Comparison of ENCODE assay signal across 12 mouse cellular contexts in the genomic region with DNA sequence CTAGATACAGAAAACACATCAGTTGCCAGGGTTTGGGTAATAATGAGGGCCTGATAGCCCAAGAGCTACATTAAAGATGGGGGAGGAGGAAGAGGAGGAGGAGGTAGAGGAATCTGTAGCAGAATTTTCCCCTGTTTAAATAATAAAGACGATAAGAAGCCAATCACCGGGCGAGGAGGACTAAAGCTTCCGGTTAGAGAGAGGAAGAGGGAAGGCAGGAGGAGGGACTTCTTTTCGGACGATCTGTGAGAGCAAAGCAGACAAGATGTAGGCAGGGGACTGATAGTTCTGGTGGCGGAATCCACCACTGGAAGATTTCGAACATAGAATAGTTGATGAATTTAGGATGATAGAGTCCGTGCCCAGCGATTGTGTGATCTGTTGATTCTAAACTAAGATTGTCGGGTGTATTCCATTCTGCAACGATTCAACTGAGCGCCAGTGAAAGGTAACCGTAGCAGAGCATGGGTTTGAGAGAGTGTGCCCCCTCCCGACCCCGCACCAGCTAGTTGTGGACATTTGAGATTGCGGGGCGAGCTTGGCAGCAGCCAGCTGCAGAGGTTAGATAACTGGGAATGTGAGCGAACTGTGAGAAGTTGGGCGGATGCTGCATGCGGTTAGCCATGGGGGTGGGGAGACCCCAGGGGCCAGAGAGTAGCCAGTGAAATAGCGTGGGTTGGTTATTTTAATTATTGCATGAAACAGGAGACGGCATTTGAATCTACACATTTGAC. TPM values are rescaled to one million over a fixed set of nuclear protein-coding genes. Genes with fewer than 3 reads are reported as not detected.
DNase-seq lines count a peak whose midpoint lies in the region; ATAC-seq and TF ChIP-seq lines count a peak whose summit lies in the region.
"Had no signal": no experiment of that assay in that cellular context is flagged by ENCODE, and none has a peak within 500 bp of the region (broad histone marks: within the 10 kb centered on the region; RNA-seq: fewer than 3 reads in every experiment).

No protein-coding gene starts in this region.

- 51% methylated on average over 23 of the region's 23 CpGs for WGBS in heart, adult 2 months
- WGBS in liver, embryonic 13.5 days (ENCODE audit: insufficient replicate concordance), result 36% methylated on average over 23 of the region's 23 CpGs

- DNase-seq in heart, adult 2 months, result no peak
- no peak for DNase-seq in heart, adult 9 months (ENCODE audit: low spot score in 2 of 2)
- DNase-seq in testis, postnatal 10 days (ENCODE audit: low spot score), result no peak
- peak; percentile 74 for DNase-seq in liver, embryonic 13.5 days
- DNase-seq in yolk sac, embryonic 10.5 days (ENCODE audit: low spot score), result peak; percentile 36
- no peak for DNase-seq in thymus, adult 18-20 months
- no peak for DNase-seq in right cerebral cortex, postnatal 36 days (ENCODE audit: low spot score in 2 of 2)
- DNase-seq: cerebellum, adult 8-10 months; gastrocnemius, postnatal 36 days; layer of hippocampus, postnatal 36 days had no signal

- intact Hi-C loops in heart, adult 2 months (cut with DNase I), result no loop called here

- no peaks in the 10 kb centered on the region for H3K27me3 ChIP-seq in heart, adult 2 months (ENCODE audit: control insufficient read depth, insufficient read depth, low read length)
- no peaks in the 10 kb centered on the region for H3K27me3 ChIP-seq in testis, adult 2 months (ENCODE audit: control insufficient read depth, insufficient read depth, low read length)
- H3K27me3 ChIP-seq in liver, embryonic 13.5 days, result no peaks in the 10 kb centered on the region
- H3K27me3 ChIP-seq: CH12.LX had no signal

- peak; percentile 92 for ATAC-seq in liver, embryonic 13.5 days (ENCODE audit: low read depth)

- H3K9ac ChIP-seq in heart, adult 2 months (ENCODE audit: low read depth, low read length), result peak overlapping the region; percentile 61
- H3K9ac ChIP-seq in liver, embryonic 13.5 days, result peak overlapping the region; percentile 55

- H3K36me3 ChIP-seq in heart, adult 2 months (ENCODE audit: control insufficient read depth, insufficient read depth, low read length), result no peaks in the 10 kb centered on the region
- no peaks in the 10 kb centered on the region for H3K36me3 ChIP-seq in testis, adult 2 months (ENCODE audit: control insufficient read depth, insufficient read depth, low read length)
- no peaks in the 10 kb centered on the region for H3K36me3 ChIP-seq in liver, embryonic 13.5 days

- 0 out of 2 replicates have a peak, but pooled peaks have one; percentile 20 for TF ChIP-seq POLR2A in heart, adult 2 months (IDR thresholded peaks at IDR 0.05; ENCODE audit: insufficient read depth, low read depth, low read length)
- TF ChIP-seq POLR2A in testis, adult 2 months (IDR thresholded peaks at IDR 0.05; ENCODE audit: control insufficient read depth, low read depth, low read length), result no peak

- H3K79me2 ChIP-seq in heart, adult 2 months (replicated peaks; ENCODE audit: control insufficient read depth, insufficient read depth, low read length), result no peaks in the 10 kb centered on the region

- TF ChIP-seq EP300 in heart, adult 2 months (IDR thresholded peaks at IDR 0.05; ENCODE audit: insufficient read depth, low read depth, low read length), result no peak

- TF ChIP-seq CTCF in heart, adult 2 months (IDR thresholded peaks at IDR 0.05), result no peak
- TF ChIP-seq CTCF in testis, adult 2 months (IDR thresholded peaks at IDR 0.05; ENCODE audit: control insufficient read depth, insufficient read depth, insufficient replicate concordance, low read depth, low read length), result no peak

- no peaks in the 10 kb centered on the region for H3K4me1 ChIP-seq in heart, adult 2 months (ENCODE audit: control insufficient read depth, insufficient read depth, low read length)
- peaks cover 3% of the 10 kb centered on the region; the same call in 1 of the 2 replicates for H3K4me1 ChIP-seq in testis, adult 2 months (ENCODE audit: control insufficient read depth, insufficient read depth, low read length)
- H3K4me1 ChIP-seq in liver, embryonic 13.5 days (replicated peaks), result peaks cover 43% of the 10 kb centered on the region

- peak overlapping the region; percentile 54 for H3K4me2 ChIP-seq in liver, embryonic 13.5 days

- H3K27ac ChIP-seq in heart, adult 2 months, result no peak overlapping the region
- no peak overlapping the region for H3K27ac ChIP-seq in testis, adult 2 months (ENCODE audit: control insufficient read depth, insufficient read depth, low read depth, low read length)
- peak overlapping the region; percentile 86 for H3K27ac ChIP-seq in liver, embryonic 13.5 days

- H3K9me3 ChIP-seq in liver, embryonic 13.5 days (replicated peaks), result no peaks in the 10 kb centered on the region

- H3K4me3 ChIP-seq in heart, adult 2 months, result peak overlapping the region; percentile 22; the same call in 1 of the 2 replicates
- peak overlapping the region; percentile 79 for H3K4me3 ChIP-seq in testis, adult 2 months (ENCODE audit: control insufficient read depth, low read depth, low read length)
- H3K4me3 ChIP-seq in liver, embryonic 13.5 days (replicated peaks), result peak overlapping the region; percentile 53

RNA-seq across cellular contexts. Expression of a gene that starts 52.4 kb away (rescaled TPM):
- 1 to 10 TPM; 2.7 to 3.5 TPM for total RNA-seq in heart, adult 2 months (2021)
- polyA plus RNA-seq in heart, adult 2 months (2012; rRNA removed), result 0.90 and 1.7 TPM in 2 replicates
- 5.5 and 6.3 TPM in 2 replicates for polyA plus RNA-seq in testis, adult 2 months (2012; rRNA removed)
- polyA plus RNA-seq in liver, embryonic 13.5 days (2015; fragmentation: Nextera tagmentation; extraction: Ambion mirVana), result 0.03 TPM in 2 replicates
- total RNA-seq: CH12.LX had no signal

Comparison
In these comparisons a context has a peak if more than half of its experiments do, and no peak if none do; other contexts are left out.
1. DNase-seq: peak in liver, embryonic 13.5 days (single experiment) and yolk sac, embryonic 10.5 days (single experiment); none in heart, adult 2 months (0 of 2), heart, adult 9 months (0 of 2), testis, postnatal 10 days (single experiment), thymus, adult 18-20 months (0 of 2) and right cerebral cortex, postnatal 36 days (0 of 2).
2. H3K4me3 ChIP-seq: peak in every context shown above with its lines; median percentile 79 in testis, adult 2 months; 53 in liver, embryonic 13.5 days; 22 in heart, adult 2 months.